Mouse (Mus musculus): ENCODE data around the gene Elmod3. TPM values are rescaled to one million over a fixed set of nuclear protein-coding genes. Genes with fewer than 3 reads are reported as not detected.

Gene Elmod3
- polyA plus RNA-seq, 1 experiment from 2014 or later: 5.2 TPM

DNA sequence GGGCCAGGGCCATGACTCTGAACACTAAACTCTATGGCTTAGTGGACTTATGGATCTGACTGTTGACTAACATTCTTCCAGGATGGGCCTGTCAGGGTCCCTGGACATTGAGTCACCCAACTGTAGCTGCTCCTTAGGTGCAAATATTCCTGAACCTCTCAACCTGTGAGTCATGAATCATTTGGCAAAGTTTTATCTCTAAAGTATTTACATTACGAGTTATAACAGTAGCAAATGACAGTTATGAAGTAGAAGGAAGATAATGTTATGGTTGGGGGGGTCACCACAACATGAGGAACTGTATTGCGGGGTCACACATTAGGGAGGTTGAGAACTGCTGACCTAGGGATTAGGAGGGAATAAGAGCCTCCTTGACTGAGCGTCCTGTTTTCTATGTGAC lies 50.4 kb downstream of the Elmod3 start:
- Histone ChIP-seq H3K27ac (ENCODE audit: low read depth) (no peak overlapping the region), H3K4me1 (ENCODE audit: insufficient read depth) (peaks cover 32% of the 10 kb centered on the region), H3K4me3 (ENCODE audit: low read depth, low read length) (no peak overlapping the region), H3K9ac (replicated peaks) (no peak overlapping the region), H3K36me3 (replicated peaks; ENCODE audit: insufficient read depth, low read length) (no peaks in the 10 kb centered on the region), H3K9me3 (ENCODE audit: low read length) (no peaks in the 10 kb centered on the region), H3K27me3 (ENCODE audit: insufficient read depth, low read length) (no peaks in the 10 kb centered on the region), H3K4me2 (ENCODE audit: low read depth, low read length) (no peak overlapping the region)
- WGBS (ENCODE audit: insufficient replicate concordance): 73% methylated on average over 3 of the region's 3 CpGs
- TF ChIP-seq EP300 (IDR thresholded peaks at IDR 0.05; ENCODE audit: low read depth) (no peak), CTCF (IDR thresholded peaks at IDR 0.05; ENCODE audit: low read depth) (no peak)
- DNase-seq: no peak
- ATAC-seq: no peak

- Histone ChIP-seq H3K4me3 (ENCODE audit: low read depth, low read length) (no peak overlapping the region), H3K4me1 (ENCODE audit: insufficient read depth) (peaks cover 31% of the 10 kb centered on the region), H3K36me3 (replicated peaks; ENCODE audit: insufficient read depth, low read length) (no peaks in the 10 kb centered on the region), H3K27ac (ENCODE audit: low read depth) (no peak overlapping the region), H3K4me2 (ENCODE audit: low read depth, low read length) (no peak overlapping the region), H3K9me3 (ENCODE audit: low read length) (no peaks in the 10 kb centered on the region), H3K9ac (replicated peaks) (no peak overlapping the region), H3K27me3 (ENCODE audit: insufficient read depth, low read length) (no peaks in the 10 kb centered on the region)
- TF ChIP-seq EP300 (IDR thresholded peaks at IDR 0.05; ENCODE audit: low read depth) (no peak), CTCF (IDR thresholded peaks at IDR 0.05; ENCODE audit: low read depth) (peak; percentile 27; the same call in 1 of the 2 replicates)
- ATAC-seq: no peak
- DNase-seq: no peak
- WGBS (ENCODE audit: insufficient replicate concordance): 81% methylated on average over 2 of the region's 2 CpGs
These were observed 51.1 kb downstream of the Elmod3 start for GRCm38 (mm10) chr6:72547121-72547520.

GRCm38 (mm10) chr6:72545377-72545776 lies 52.8 kb downstream of the Elmod3 start:
- no peak for DNase-seq
- Histone ChIP-seq H3K4me3 (ENCODE audit: low read depth, low read length) (no peak overlapping the region), H3K9me3 (ENCODE audit: low read length) (no peaks in the 10 kb centered on the region), H3K36me3 (replicated peaks; ENCODE audit: insufficient read depth, low read length) (no peaks in the 10 kb centered on the region), H3K27ac (ENCODE audit: low read depth) (no peak overlapping the region), H3K9ac (replicated peaks) (no peak overlapping the region), H3K27me3 (ENCODE audit: insufficient read depth, low read length) (no peaks in the 10 kb centered on the region), H3K4me2 (ENCODE audit: low read depth, low read length) (no peak overlapping the region), H3K4me1 (ENCODE audit: insufficient read depth) (peaks cover 22% of the 10 kb centered on the region)
- no peak for TF ChIP-seq CTCF (IDR thresholded peaks at IDR 0.05; ENCODE audit: low read depth)
- TF ChIP-seq EP300 (IDR thresholded peaks at IDR 0.05; ENCODE audit: low read depth): no peak
- 71% methylated on average over 7 of the region's 7 CpGs for WGBS (ENCODE audit: insufficient replicate concordance)
- ATAC-seq: no peak

DNA sequence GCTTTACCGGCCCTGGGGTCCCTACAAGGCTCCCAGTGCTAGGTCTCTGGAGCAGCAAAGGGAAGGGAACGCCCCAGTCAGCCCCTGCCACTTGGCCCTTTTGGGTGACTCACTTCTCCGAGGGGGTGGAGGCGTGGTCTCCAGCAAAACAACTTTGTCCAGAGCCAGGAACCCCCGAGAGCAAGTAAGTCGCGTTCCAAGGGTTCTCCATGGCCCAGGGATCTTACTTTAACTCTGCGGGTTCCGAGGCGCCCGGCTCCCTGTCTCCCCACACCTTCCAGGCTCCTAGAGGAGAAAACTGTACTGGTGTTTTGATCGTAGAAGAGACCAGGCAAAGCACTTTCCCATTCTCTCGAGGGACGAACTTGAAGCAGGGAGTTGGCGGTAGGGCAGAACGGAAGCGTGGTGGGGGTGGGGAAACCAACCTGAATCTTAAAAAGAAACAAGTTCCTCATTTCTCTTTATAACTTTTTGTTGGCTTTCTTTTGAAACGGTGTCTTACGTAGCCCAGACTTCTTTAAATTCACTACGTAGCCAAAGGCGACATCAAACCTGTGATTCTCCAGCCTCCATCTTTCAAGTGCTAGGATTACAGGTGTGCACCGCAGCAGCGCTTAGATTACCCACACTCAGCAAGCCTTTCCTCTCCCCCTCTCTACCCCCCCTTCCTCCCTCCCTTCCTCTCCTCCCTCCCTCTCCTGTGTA lies 53.8 kb downstream of the Elmod3 start, which contains the start of gene Capg:
TSS of gene Capg (plus strand) at position 109 of the 705 bp plus-strand sequence.
- H3K27me3 ChIP-seq (ENCODE audit: insufficient read depth, low read length): no peaks in the 10 kb centered on the region
- TF ChIP-seq CTCF (IDR thresholded peaks at IDR 0.05; ENCODE audit: low read depth): no peak
- TF ChIP-seq EP300 (IDR thresholded peaks at IDR 0.05; ENCODE audit: low read depth): no peak
- H3K4me1 ChIP-seq (ENCODE audit: insufficient read depth): peaks cover 16% of the 10 kb centered on the region
- no peaks in the 10 kb centered on the region for H3K9me3 ChIP-seq (ENCODE audit: low read length)
- H3K27ac ChIP-seq (ENCODE audit: low read depth): peak within 1 kb of the TSS; percentile 82
- 3% methylated on average over 23 of the region's 23 CpGs for WGBS (ENCODE audit: insufficient replicate concordance)
- peak; percentile 63 for DNase-seq
- H3K4me3 ChIP-seq (ENCODE audit: low read depth, low read length): peak within 1 kb of the TSS; percentile 54
- peak within 1 kb of the TSS; percentile 63 for H3K9ac ChIP-seq (replicated peaks)
- ATAC-seq: peak; percentile 64
- H3K36me3 ChIP-seq (replicated peaks; ENCODE audit: insufficient read depth, low read length): no peaks in the 10 kb centered on the region
- peak within 1 kb of the TSS; percentile 75 for H3K4me2 ChIP-seq (ENCODE audit: low read depth, low read length)

DNA sequence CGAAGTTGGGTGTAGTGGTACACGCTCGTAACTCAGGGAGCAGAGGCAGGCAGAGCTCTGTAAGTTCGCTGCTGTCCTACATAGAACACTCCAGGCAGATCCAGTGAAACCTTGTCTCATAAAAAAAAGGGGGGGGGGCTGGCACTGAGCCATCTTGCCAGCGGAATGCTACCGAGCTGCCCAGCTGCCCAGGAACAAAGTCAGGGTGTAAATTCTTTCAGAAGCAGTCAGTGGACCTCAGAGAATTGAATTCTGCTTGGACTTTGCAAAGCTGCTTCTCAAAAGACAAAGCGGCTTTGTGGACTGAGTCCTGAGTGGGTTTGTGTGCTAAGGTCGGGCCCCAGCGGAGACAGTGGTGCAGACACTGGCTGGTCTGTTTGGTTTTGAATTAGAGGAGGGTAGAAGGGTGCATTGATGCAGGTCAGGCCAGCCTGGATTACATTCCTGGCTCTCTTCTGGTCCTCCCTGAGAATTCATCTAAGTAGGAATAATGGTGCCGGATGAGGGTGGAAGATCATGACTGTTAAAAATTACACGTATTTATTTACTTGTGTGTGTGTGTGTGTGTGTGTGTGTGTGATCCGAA lies 54.9 kb downstream of the Elmod3 start:
- 0 out of 2 replicates have a peak overlapping the region, but pooled peaks have one; percentile 75 for H3K4me2 ChIP-seq (ENCODE audit: low read depth, low read length)
- H3K4me3 ChIP-seq (ENCODE audit: low read depth, low read length): no peak overlapping the region
- DNase-seq (no peak), ATAC-seq (no peak)
- no peaks in the 10 kb centered on the region for H3K36me3 ChIP-seq (replicated peaks; ENCODE audit: insufficient read depth, low read length)
- no peak overlapping the region for H3K9ac ChIP-seq (replicated peaks)
- H3K27ac ChIP-seq (ENCODE audit: low read depth): no peak overlapping the region
- 84% methylated on average over 12 of the region's 12 CpGs for WGBS (ENCODE audit: insufficient replicate concordance)
- no peaks in the 10 kb centered on the region for H3K27me3 ChIP-seq (ENCODE audit: insufficient read depth, low read length)
- TF ChIP-seq CTCF (IDR thresholded peaks at IDR 0.05; ENCODE audit: low read depth) (no peak), EP300 (IDR thresholded peaks at IDR 0.05; ENCODE audit: low read depth) (no peak)
- H3K9me3 ChIP-seq (ENCODE audit: low read length): no peaks in the 10 kb centered on the region
- peaks cover 13% of the 10 kb centered on the region; the same call in 1 of the 2 replicates for H3K4me1 ChIP-seq (ENCODE audit: insufficient read depth)

DNA sequence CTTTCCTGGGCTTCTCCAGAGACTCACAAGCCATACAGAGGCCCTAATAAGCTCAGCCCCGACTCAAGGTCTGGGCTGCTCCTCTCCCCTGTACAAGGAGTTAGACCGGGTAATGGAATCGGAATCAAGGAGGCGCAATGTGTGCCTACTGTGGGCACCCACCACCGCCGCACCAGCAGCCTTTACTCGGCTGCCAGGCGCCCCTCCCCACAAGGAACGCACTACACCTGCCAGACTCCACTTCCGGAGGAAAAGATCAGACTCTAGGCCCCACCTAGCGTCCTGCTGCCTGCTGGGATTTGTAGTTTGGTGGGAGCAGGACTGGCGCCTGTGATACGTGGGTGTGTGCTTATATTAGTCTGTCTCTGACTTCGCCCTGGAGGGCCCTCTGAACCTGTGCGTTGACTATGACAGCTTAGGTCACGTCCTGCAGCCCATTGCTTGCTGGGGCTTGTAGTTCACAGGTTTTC lies 59.6 kb downstream of the Elmod3 start:
- ATAC-seq: peak; percentile 99
- DNase-seq: peak; percentile 85
- peaks cover 13% of the 10 kb centered on the region; the same call in 1 of the 2 replicates for H3K4me1 ChIP-seq (ENCODE audit: insufficient read depth)
- H3K9me3 ChIP-seq (ENCODE audit: low read length): no peaks in the 10 kb centered on the region
- H3K9ac ChIP-seq (replicated peaks): peak overlapping the region; percentile 68
- no peaks in the 10 kb centered on the region for H3K36me3 ChIP-seq (replicated peaks; ENCODE audit: insufficient read depth, low read length)
- WGBS (ENCODE audit: insufficient replicate concordance): under 1% methylated on average over 16 of the region's 16 CpGs
- no peak for TF ChIP-seq EP300 (IDR thresholded peaks at IDR 0.05; ENCODE audit: low read depth)
- TF ChIP-seq CTCF (IDR thresholded peaks at IDR 0.05; ENCODE audit: low read depth): peak; percentile 31; the same call in 1 of the 2 replicates
- 0 out of 2 replicates have a peak overlapping the region, but pooled peaks have one; percentile 30 for H3K27ac ChIP-seq (ENCODE audit: low read depth)
- H3K4me2 ChIP-seq (ENCODE audit: low read depth, low read length): peak overlapping the region; percentile 75
- H3K4me3 ChIP-seq (ENCODE audit: low read depth, low read length): peak overlapping the region; percentile 50
- no peaks in the 10 kb centered on the region for H3K27me3 ChIP-seq (ENCODE audit: insufficient read depth, low read length)

All from liver, postnatal 0 days (tissue).